Mouse (Mus musculus): ENCODE data around the gene Muc1. TPM values are rescaled to one million over a fixed set of nuclear protein-coding genes. Genes with fewer than 3 reads are reported as not detected.

The Muc1 gene
- polyA plus RNA-seq, 1 experiment from 2014 or later = 1.2 TPM

GRCm38 (mm10) chr3:89279153-89279890 lies 50.5 kb downstream of the Muc1 start:
- H3K4me1 ChIP-seq (replicated peaks) = peaks cover 40% of the 10 kb centered on the region
- ATAC-seq (ENCODE audit: low FRiP score, low read depth) = peak; percentile 73
- H3K9me3 ChIP-seq = no peaks in the 10 kb centered on the region

DNA sequence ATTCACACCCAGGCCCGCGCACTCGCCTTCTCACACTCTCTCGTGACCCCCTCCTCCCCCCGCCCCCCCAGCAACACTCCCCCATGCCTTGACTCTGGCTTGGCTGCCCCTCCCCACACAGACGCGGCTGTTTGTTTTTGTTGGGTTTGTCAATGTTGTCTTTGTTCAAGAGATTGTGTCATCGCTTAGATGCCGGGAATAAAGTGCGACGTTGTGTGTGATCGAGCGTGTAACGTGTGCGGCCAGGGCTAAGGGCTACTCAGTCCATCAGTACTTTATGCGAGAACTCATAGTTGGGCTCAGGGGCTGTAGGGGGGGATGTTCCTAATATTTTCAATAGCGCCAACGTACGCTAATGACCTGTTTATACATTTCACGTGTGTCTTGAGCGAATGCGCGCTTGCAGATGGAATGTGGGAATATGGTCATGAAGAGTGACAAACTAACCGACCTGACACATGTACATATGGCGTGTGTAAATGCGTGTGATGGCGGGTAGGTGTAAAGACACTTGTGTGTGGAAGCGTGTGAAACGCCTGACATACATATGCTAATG lies 51.3 kb downstream of the Muc1 start:
- H3K4me3 ChIP-seq = peak overlapping the region; percentile 43
- H3K9me3 ChIP-seq = no peaks in the 10 kb centered on the region
- peak overlapping the region; percentile 70 for H3K4me2 ChIP-seq
- H3K4me1 ChIP-seq (replicated peaks) = peaks cover 40% of the 10 kb centered on the region
- peak overlapping the region; percentile 44; the same call in 1 of the 2 replicates for H3K9ac ChIP-seq
- no peaks in the 10 kb centered on the region for H3K36me3 ChIP-seq
- peaks cover 25% of the 10 kb centered on the region for H3K27me3 ChIP-seq
- WGBS = under 1% methylated on average over 29 of the region's 29 CpGs
- no peak; the same call in 1 of the 2 replicates for ATAC-seq (ENCODE audit: low FRiP score, low read depth)
- H3K27ac ChIP-seq (replicated peaks) = peak overlapping the region; percentile 43; the same call in 1 of the 2 replicates

More at GRCm38 (mm10) chr3:89279153-89279890, 50.5 kb downstream of the Muc1 start:
- Histone ChIP-seq H3K36me3 (no peaks in the 10 kb centered on the region), H3K9ac (peak overlapping the region; percentile 44), H3K27ac (replicated peaks) (peak overlapping the region; percentile 43; the same call in 1 of the 2 replicates), H3K4me2 (peak overlapping the region; percentile 70), H3K4me3 (peak overlapping the region; percentile 43), H3K27me3 (peaks cover 25% of the 10 kb centered on the region)
- WGBS = 1% methylated on average over 35 of the region's 35 CpGs

DNA sequence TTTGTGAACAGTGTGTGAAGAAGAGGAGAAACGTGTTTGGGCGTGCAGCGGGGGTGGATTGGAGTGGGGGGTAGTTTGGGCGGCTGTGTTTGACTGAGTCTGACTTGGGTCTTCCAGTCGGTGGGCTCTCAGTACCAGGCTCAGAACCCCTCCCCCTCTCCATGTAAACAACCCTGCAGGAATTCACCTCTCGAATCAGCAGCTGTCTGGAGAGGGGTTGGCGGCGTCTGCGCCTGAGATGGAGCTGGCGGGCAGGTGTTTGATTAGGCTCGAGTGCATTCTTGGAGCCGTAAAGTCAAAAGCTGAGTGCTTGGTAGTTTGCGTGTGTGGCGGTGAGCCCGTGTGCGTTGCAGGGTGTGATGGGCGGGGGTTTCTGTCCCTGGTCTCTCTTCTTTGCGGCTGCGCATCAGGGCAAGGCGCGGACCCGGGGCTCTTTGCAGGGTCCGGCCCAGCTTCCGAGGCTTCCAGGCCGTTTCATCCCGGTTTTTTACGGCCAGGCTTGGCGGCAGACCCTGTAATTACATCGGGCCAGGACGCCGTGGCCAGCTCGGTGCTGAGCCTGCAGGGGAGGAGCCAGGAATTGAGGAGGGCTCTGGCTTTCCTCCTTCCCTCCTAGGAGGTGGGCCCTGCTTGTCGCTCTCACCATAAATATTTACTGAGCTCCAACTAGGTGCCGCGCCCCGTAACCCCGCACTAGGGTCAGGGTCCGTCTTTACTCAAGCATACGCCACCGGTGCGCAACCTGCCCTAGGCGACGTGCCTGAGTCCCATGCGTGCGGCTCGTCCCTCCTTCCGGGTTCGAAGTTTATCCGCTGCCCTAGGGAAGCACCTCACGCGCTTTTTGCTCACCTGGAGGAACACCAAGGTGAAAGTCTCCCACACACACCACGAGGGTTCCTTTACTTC lies 52.0 kb downstream of the Muc1 start, which contains the start of gene Efna1:
Gene Efna1 (minus strand): TSS at position 537 of the 906 bp plus-strand sequence.
- H3K27me3 ChIP-seq = peaks cover 25% of the 10 kb centered on the region
- peaks cover 40% of the 10 kb centered on the region for H3K4me1 ChIP-seq (replicated peaks)
- peak within 1 kb of the TSS; percentile 43; the same call in 1 of the 2 replicates for H3K27ac ChIP-seq (replicated peaks)
- WGBS = under 1% methylated on average over 52 of the region's 52 CpGs
- H3K36me3 ChIP-seq = no peaks in the 10 kb centered on the region
- H3K4me2 ChIP-seq = peak within 1 kb of the TSS; percentile 70
- ATAC-seq (ENCODE audit: low FRiP score, low read depth) = peak; percentile 23; the same call in 1 of the 2 replicates
- no peaks in the 10 kb centered on the region for H3K9me3 ChIP-seq
- peak within 1 kb of the TSS; percentile 44 for H3K9ac ChIP-seq
- peak within 1 kb of the TSS; percentile 43 for H3K4me3 ChIP-seq

- Histone ChIP-seq H3K27me3 (peaks cover 25% of the 10 kb centered on the region), H3K36me3 (no peaks in the 10 kb centered on the region), H3K27ac (replicated peaks) (no peak overlapping the region), H3K4me1 (replicated peaks) (peaks cover 40% of the 10 kb centered on the region), H3K4me3 (peak overlapping the region; percentile 43), H3K9ac (peak overlapping the region; percentile 44), H3K4me2 (peak overlapping the region; percentile 70), H3K9me3 (no peaks in the 10 kb centered on the region)
- 10% methylated on average over 20 of the region's 20 CpGs for WGBS
- no peak for ATAC-seq (ENCODE audit: low FRiP score, low read depth)
Measured at GRCm38 (mm10) chr3:89281579-89282290, 52.9 kb downstream of the Muc1 start.

DNA sequence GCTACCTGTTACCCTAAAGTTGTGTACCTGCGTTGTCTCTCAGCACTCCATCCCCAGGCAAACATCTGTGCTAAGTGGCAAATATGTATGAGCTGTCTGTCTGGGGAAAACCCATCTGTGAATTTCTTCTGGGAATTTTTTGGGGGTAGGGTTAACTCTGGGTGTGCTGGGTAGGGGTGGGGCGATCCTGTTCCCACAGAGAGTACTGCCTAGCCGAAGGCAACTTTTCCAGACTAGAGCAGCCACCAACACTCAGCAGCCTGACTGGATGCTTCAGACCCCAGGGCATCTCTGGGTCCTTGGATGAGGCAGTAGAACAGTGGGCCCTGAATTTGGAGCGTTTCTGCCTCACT lies 53.4 kb downstream of the Muc1 start:
- Histone ChIP-seq H3K9me3 (no peaks in the 10 kb centered on the region), H3K4me2 (no peak overlapping the region), H3K4me1 (replicated peaks) (peaks cover 40% of the 10 kb centered on the region), H3K4me3 (no peak overlapping the region), H3K36me3 (no peaks in the 10 kb centered on the region), H3K27ac (replicated peaks) (no peak overlapping the region), H3K27me3 (peaks cover 25% of the 10 kb centered on the region), H3K9ac (no peak overlapping the region)
- WGBS = 25% methylated on average over 4 of the region's 4 CpGs
- ATAC-seq (ENCODE audit: low FRiP score, low read depth) = no peak

MicroRNAs within 50 kb of the gene (microRNA counts, 519-probe panel; counts per million panel counts)
- 2,719 counts per million, percentile 51 among the panel's probes with 10 or more counts for microRNA mmu-miR-92b

Small RNAs within 50 kb of the gene (microRNA-seq; reads per million reads assigned to microRNA genes)
- 3,555 reads per million, percentile 89 among the genes with 10 or more reads in this experiment for gene Mir92b

Other genes starting within 250 kb of the Muc1 start
- gene Rusc1, start 135.7 kb upstream of the Muc1 start, polyA plus RNA-seq (2015; fragmentation: Nextera tagmentation; extraction: Ambion mirVana) = 111 and 120 TPM in 2 replicates
- gene Gm43738, start 128.0 kb upstream of the Muc1 start, polyA plus RNA-seq (2015; fragmentation: Nextera tagmentation; extraction: Ambion mirVana) = not detected in 2 replicates
- gene Fdps, start 127.1 kb upstream of the Muc1 start, polyA plus RNA-seq (2015; fragmentation: Nextera tagmentation; extraction: Ambion mirVana) = 465 and 483 TPM in 2 replicates
- gene Pklr, start 92.9 kb upstream of the Muc1 start, polyA plus RNA-seq (2015; fragmentation: Nextera tagmentation; extraction: Ambion mirVana) = 0.09 TPM in 2 replicates
- gene Hcn3, start 68.9 kb upstream of the Muc1 start, polyA plus RNA-seq (2015; fragmentation: Nextera tagmentation; extraction: Ambion mirVana) = 51.9 and 59.2 TPM in 2 replicates
- gene Clk2, start 64.3 kb upstream of the Muc1 start, polyA plus RNA-seq (2015; fragmentation: Nextera tagmentation; extraction: Ambion mirVana) = 20.0 and 22.6 TPM in 2 replicates
- 148 and 158 TPM in 2 replicates for gene Scamp3, start 51.6 kb upstream of the Muc1 start, polyA plus RNA-seq (2015; fragmentation: Nextera tagmentation; extraction: Ambion mirVana)
- 35.5 and 39.2 TPM in 2 replicates for gene Fam189b, start 45.9 kb upstream of the Muc1 start, polyA plus RNA-seq (2015; fragmentation: Nextera tagmentation; extraction: Ambion mirVana)
- gene Gba, start 26.1 kb upstream of the Muc1 start, polyA plus RNA-seq (2015; fragmentation: Nextera tagmentation; extraction: Ambion mirVana) = 46.6 and 48.0 TPM in 2 replicates
- 51.5 and 51.6 TPM in 2 replicates for gene Thbs3, start 13.9 kb upstream of the Muc1 start, polyA plus RNA-seq (2015; fragmentation: Nextera tagmentation; extraction: Ambion mirVana)
- gene Mtx1, start 2.0 kb upstream of the Muc1 start, polyA plus RNA-seq (2015; fragmentation: Nextera tagmentation; extraction: Ambion mirVana) = 149 and 152 TPM in 2 replicates
- 196 and 211 TPM in 2 replicates for gene Krtcap2, start 16.9 kb downstream of the Muc1 start, polyA plus RNA-seq (2015; fragmentation: Nextera tagmentation; extraction: Ambion mirVana)
- gene Trim46, start 17.3 kb downstream of the Muc1 start, polyA plus RNA-seq (2015; fragmentation: Nextera tagmentation; extraction: Ambion mirVana) = 71.3 and 81.6 TPM in 2 replicates
- gene Dpm3, start 30.3 kb downstream of the Muc1 start, polyA plus RNA-seq (2015; fragmentation: Nextera tagmentation; extraction: Ambion mirVana) = 80.0 and 88.4 TPM in 2 replicates
- gene Slc50a1, start 41.5 kb downstream of the Muc1 start, polyA plus RNA-seq (2015; fragmentation: Nextera tagmentation; extraction: Ambion mirVana) = 36.2 and 38.5 TPM in 2 replicates
- gene Efna1, start 52.1 kb downstream of the Muc1 start, polyA plus RNA-seq (2015; fragmentation: Nextera tagmentation; extraction: Ambion mirVana) = 8.9 and 9.1 TPM in 2 replicates
- 62.4 and 72.3 TPM in 2 replicates for gene Efna3, start 93.9 kb downstream of the Muc1 start, polyA plus RNA-seq (2015; fragmentation: Nextera tagmentation; extraction: Ambion mirVana)
- 6.0 and 7.4 TPM in 2 replicates for gene Efna4, start 109.0 kb downstream of the Muc1 start, polyA plus RNA-seq (2015; fragmentation: Nextera tagmentation; extraction: Ambion mirVana)
- gene Adam15, start 120.9 kb downstream of the Muc1 start, polyA plus RNA-seq (2015; fragmentation: Nextera tagmentation; extraction: Ambion mirVana) = 71.0 and 77.1 TPM in 2 replicates
- gene Dcst2, start 132.9 kb downstream of the Muc1 start, polyA plus RNA-seq (2015; fragmentation: Nextera tagmentation; extraction: Ambion mirVana) = 0.09 and 0.34 TPM in 2 replicates
- gene Dcst1, start 136.2 kb downstream of the Muc1 start, polyA plus RNA-seq (2015; fragmentation: Nextera tagmentation; extraction: Ambion mirVana) = 0.89 and 1.1 TPM in 2 replicates
- gene Zbtb7b, start 165.7 kb downstream of the Muc1 start, polyA plus RNA-seq (2015; fragmentation: Nextera tagmentation; extraction: Ambion mirVana) = 0.82 and 0.83 TPM in 2 replicates
- 0.89 TPM in 1 of 2 replicates, not detected in the other for gene Lenep, start 173.7 kb downstream of the Muc1 start, polyA plus RNA-seq (2015; fragmentation: Nextera tagmentation; extraction: Ambion mirVana)
- 33.3 and 34.9 TPM in 2 replicates for gene Flad1, start 182.8 kb downstream of the Muc1 start, polyA plus RNA-seq (2015; fragmentation: Nextera tagmentation; extraction: Ambion mirVana)
- gene Cks1b, start 189.3 kb downstream of the Muc1 start, polyA plus RNA-seq (2015; fragmentation: Nextera tagmentation; extraction: Ambion mirVana) = 95.9 and 110 TPM in 2 replicates
- 20.0 and 21.8 TPM in 2 replicates for gene Shc1, start 189.4 kb downstream of the Muc1 start, polyA plus RNA-seq (2015; fragmentation: Nextera tagmentation; extraction: Ambion mirVana)
- 43.1 and 45.8 TPM in 2 replicates for gene Pygo2, start 201.2 kb downstream of the Muc1 start, polyA plus RNA-seq (2015; fragmentation: Nextera tagmentation; extraction: Ambion mirVana)
- 18.1 and 20.4 TPM in 2 replicates for gene Pbxip1, start 207.6 kb downstream of the Muc1 start, polyA plus RNA-seq (2015; fragmentation: Nextera tagmentation; extraction: Ambion mirVana)
- 127 and 130 TPM in 2 replicates for gene Pmvk, start 225.5 kb downstream of the Muc1 start, polyA plus RNA-seq (2015; fragmentation: Nextera tagmentation; extraction: Ambion mirVana)

All from hindbrain, embryonic 15.5 days (tissue).